12 mouse cellular contexts compared by ENCODE assay signal in the genomic region with DNA sequence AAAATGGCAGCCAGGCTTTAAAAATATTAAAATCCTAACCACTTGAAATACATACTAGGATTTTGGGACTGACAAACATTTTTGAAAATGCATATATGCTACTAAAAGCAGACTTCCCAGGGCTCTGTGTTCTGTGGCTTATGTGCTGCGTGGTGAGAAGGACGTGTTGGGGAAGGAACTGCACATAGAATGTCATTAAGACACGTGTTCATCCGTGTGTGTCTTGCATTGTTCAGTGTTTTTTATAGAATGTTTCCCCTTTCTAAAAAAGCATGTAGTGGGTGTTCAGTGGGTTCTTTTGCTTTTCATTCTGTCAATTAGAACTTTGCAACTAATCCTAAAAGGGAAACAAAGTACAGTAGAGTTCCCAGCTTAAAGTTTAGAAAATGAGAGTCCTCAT.
"Had no signal": no experiment of that assay in that cellular context is flagged by ENCODE, and none has a peak within 500 bp of the region (broad histone marks: within the 10 kb centered on the region; RNA-seq: fewer than 3 reads in every experiment).

No protein-coding gene starts in this region.

- DNase-seq: kidney, adult 11 months; kidney, adult 9 months; kidney, postnatal 36 days; lung, adult 2 months; right cerebral cortex, postnatal 25 days; spleen, adult 18-20 months; thymus, adult 2 months; thymus, postnatal 25 days had no signal

- H3K27me3 ChIP-seq: liver, embryonic 15.5 days; megakaryocyte, embryonic 14.5 days; midbrain, embryonic 12.5 days had no signal

- H3K36me3 ChIP-seq: limb, embryonic 10.5 days; liver, embryonic 15.5 days; midbrain, embryonic 12.5 days had no signal
